8 mouse cellular contexts compared by ENCODE assay signal in genomic region chrX:41910471-41910870, GRCm38 (mm10). TPM values are rescaled to one million over a fixed set of nuclear protein-coding genes. Genes with fewer than 3 reads are reported as not detected.
DNase-seq lines count a peak whose midpoint lies in the region; ATAC-seq and TF ChIP-seq lines count a peak whose summit lies in the region.

No protein-coding gene starts in this region.

- in situ Hi-C loops in CH12.LX (cut with MboI; ENCODE audit: low pct_ligation_motif_present, low pct_unique_long_range_greater_than_20kb, low sequenced_read_pairs), result no loop called here

- H3K4me1 ChIP-seq in heart, embryonic 10.5 days, result no peaks in the 10 kb centered on the region
- H3K4me1 ChIP-seq in CH12.LX (ENCODE audit: control insufficient read depth in 1 of 2, insufficient read depth in 2 of 2), result peaks cover 0 to 6% of the 10 kb centered on the region in 2 experiments; a peak in 2 of 4 replicates
- H3K4me1 ChIP-seq in forebrain, embryonic 11.5 days (replicated peaks; ENCODE audit: control insufficient read depth, insufficient read depth, low read length), result no peaks in the 10 kb centered on the region
- peaks cover 4% of the 10 kb centered on the region; the same call in 1 of the 2 replicates for H3K4me1 ChIP-seq in liver, embryonic 16.5 days (ENCODE audit: control insufficient read depth, low read depth, low read length)

- H3K79me2 ChIP-seq in CH12.LX (replicated peaks; ENCODE audit: control insufficient read depth, extremely low read depth, insufficient read depth, poor library complexity, severe bottlenecking), result peaks cover 44% of the 10 kb centered on the region

- no peaks in the 10 kb centered on the region for H3K27me3 ChIP-seq in heart, embryonic 10.5 days (ENCODE audit: insufficient read depth, poor library complexity, severe bottlenecking)
- H3K27me3 ChIP-seq in CH12.LX (replicated peaks), result no peaks in the 10 kb centered on the region
- no peaks in the 10 kb centered on the region for H3K27me3 ChIP-seq in forebrain, embryonic 11.5 days (ENCODE audit: control insufficient read depth, insufficient read depth, low read length)
- no peaks in the 10 kb centered on the region for H3K27me3 ChIP-seq in liver, embryonic 16.5 days (ENCODE audit: control insufficient read depth, insufficient read depth, low read depth, low read length)

- H3K9me3 ChIP-seq in heart, embryonic 10.5 days, result no peaks in the 10 kb centered on the region
- no peaks in the 10 kb centered on the region for H3K9me3 ChIP-seq in CH12.LX (replicated peaks; ENCODE audit: low read length)
- H3K9me3 ChIP-seq in forebrain, embryonic 11.5 days (ENCODE audit: control insufficient read depth, low read length), result no peaks in the 10 kb centered on the region
- no peaks in the 10 kb centered on the region for H3K9me3 ChIP-seq in liver, embryonic 16.5 days (replicated peaks; ENCODE audit: control insufficient read depth, low read length)

- dilution Hi-C loops in CH12.LX (cut with MboI; ENCODE audit: extremely low pct_ligation_motif_present, extremely low pct_unique_long_range_greater_than_20kb, low sequenced_read_pairs), result no loop called here

- peak overlapping the region; percentile 87; the same call in 1 of the 2 replicates for H3K4me2 ChIP-seq in CH12.LX (ENCODE audit: insufficient read depth, low read depth, poor library complexity, severe bottlenecking)
- H3K4me2 ChIP-seq in forebrain, embryonic 11.5 days (ENCODE audit: low read depth, low read length, severe bottlenecking), result peak overlapping the region; percentile 55
- peak overlapping the region; percentile 60 for H3K4me2 ChIP-seq in liver, embryonic 16.5 days (ENCODE audit: low read depth, low read length)

- H3K27ac ChIP-seq in heart, embryonic 10.5 days, result peak overlapping the region; percentile 91; the same call in 1 of the 2 replicates
- H3K27ac ChIP-seq in CH12.LX (ENCODE audit: insufficient read depth, low read depth), result no peak overlapping the region
- H3K27ac ChIP-seq in forebrain, embryonic 11.5 days (ENCODE audit: low read depth, low read length), result no peak overlapping the region
- no peak overlapping the region for H3K27ac ChIP-seq in liver, embryonic 16.5 days (ENCODE audit: low read length)

- TF ChIP-seq EP300 in CH12.LX (IDR thresholded peaks at IDR 0.05; ENCODE audit: low read length), result no peak

- DNase-seq in heart, embryonic 10.5 days (ENCODE audit: low spot score), result no peak
- DNase-seq in heart, adult 8-10 months (ENCODE audit: low spot score), result no peak
- DNase-seq in CH12.LX (ENCODE audit: extremely low read depth), result no peak
- DNase-seq in forebrain, embryonic 11.5 days (ENCODE audit: low spot score), result no peak
- DNase-seq in left cerebral cortex, adult 18-20 months (ENCODE audit: low spot score in 2 of 2), result no peak
- no peak for DNase-seq in adrenal gland, postnatal 14 days

- TF ChIP-seq RAD21 in CH12.LX (IDR thresholded peaks at IDR 0.05; ENCODE audit: low read depth, low read length), result no peak

- peak overlapping the region; percentile 93 for H3K9ac ChIP-seq in CH12.LX (ENCODE audit: insufficient read depth, low read depth)
- peak overlapping the region; percentile 77 for H3K9ac ChIP-seq in forebrain, embryonic 11.5 days (ENCODE audit: low read length)
- H3K9ac ChIP-seq in liver, embryonic 16.5 days (ENCODE audit: low read depth, low read length), result peak overlapping the region; percentile 81

- H3K36me3 ChIP-seq in heart, embryonic 10.5 days, result no peaks in the 10 kb centered on the region
- H3K36me3 ChIP-seq in CH12.LX (replicated peaks in 1 of 2; ENCODE audit: control insufficient read depth in 1 of 2, insufficient read depth in 1 of 2, low read length in 1 of 2), result peaks cover 0 to 2% of the 10 kb centered on the region in 2 experiments
- no peaks in the 10 kb centered on the region for H3K36me3 ChIP-seq in forebrain, embryonic 11.5 days (ENCODE audit: control insufficient read depth, insufficient read depth, low read length)
- H3K36me3 ChIP-seq in liver, embryonic 16.5 days (ENCODE audit: control insufficient read depth, insufficient read depth), result no peaks in the 10 kb centered on the region

- WGBS in heart, embryonic 10.5 days, result 8% methylated on average over 9 of the region's 9 CpGs
- WGBS in forebrain, embryonic 11.5 days, result 12% methylated on average over 9 of the region's 9 CpGs
- 11% methylated on average over 9 of the region's 9 CpGs for whole genome bisulfite sequencing in liver, embryonic 16.5 days (ENCODE audit: insufficient replicate concordance)

- H3K4me3 ChIP-seq in heart, embryonic 10.5 days, result peak overlapping the region; percentile 71
- peak overlapping the region; percentile 61 to 99 (median 68) for H3K4me3 ChIP-seq in CH12.LX (replicated peaks in 1 of 3; ENCODE audit: low read depth in 2 of 3, low read length in 2 of 3, poor library complexity in 1 of 3)
- peak overlapping the region; percentile 55 for H3K4me3 ChIP-seq in forebrain, embryonic 11.5 days (ENCODE audit: low read depth, low read length)
- peak overlapping the region; percentile 78 for H3K4me3 ChIP-seq in liver, embryonic 16.5 days (ENCODE audit: low read depth, low read length)

- no peak for TF ChIP-seq CTCF in CH12.LX (conservative IDR thresholded peaks at IDR 0.05 in 1 of 2, IDR thresholded peaks at IDR 0.05 in 1 of 2; ENCODE audit: low read depth in 2 of 2, low read length in 2 of 2)

- no peak for TF ChIP-seq POLR2A in CH12.LX (IDR thresholded peaks at IDR 0.05; ENCODE audit: low read depth, low read length)

- no peak for ATAC-seq in forebrain, embryonic 11.5 days (replicated peaks; ENCODE audit: low FRiP score)
- no peak for ATAC-seq in liver, embryonic 16.5 days (ENCODE audit: low read depth)
- ATAC-seq in inflammation-experienced regulatory T-cells, adult 6 months, result no peak

TF ChIP-seq in CH12.LX, 34 proteins besides CTCF, POLR2A, EP300 and RAD21:
- no peak for TF ChIP-seq ELF1 (IDR thresholded peaks at IDR 0.05; ENCODE audit: low read depth, low read length)
- TF ChIP-seq NRF1 (IDR thresholded peaks at IDR 0.05; ENCODE audit: low read depth, low read length), result no peak
- no peak for TF ChIP-seq MXI1 (IDR thresholded peaks at IDR 0.05; ENCODE audit: low read depth, low read length)
- TF ChIP-seq IRF4 (IDR thresholded peaks at IDR 0.05; ENCODE audit: low read depth, low read length), result no peak
- no peak for TF ChIP-seq MAFK (IDR thresholded peaks at IDR 0.05; ENCODE audit: insufficient replicate concordance, low read length)
- TF ChIP-seq ZNF384 (IDR thresholded peaks at IDR 0.05; ENCODE audit: low read depth, low read length), result no peak
- no peak for TF ChIP-seq USF2 (conservative IDR thresholded peaks at IDR 0.05; ENCODE audit: low read depth, low read length)
- TF ChIP-seq CHD2 (IDR thresholded peaks at IDR 0.05; ENCODE audit: low read length), result no peak
- TF ChIP-seq MAX (IDR thresholded peaks at IDR 0.05; ENCODE audit: low read length), result no peak
- TF ChIP-seq ZC3H11A (IDR thresholded peaks at IDR 0.05; ENCODE audit: low read depth, low read length), result no peak
- TF ChIP-seq HCFC1 (IDR thresholded peaks at IDR 0.05; ENCODE audit: low read depth, low read length), result no peak
- no peak for TF ChIP-seq SMC3 (IDR thresholded peaks at IDR 0.05; ENCODE audit: low read depth, low read length)
- TF ChIP-seq NELFE (IDR thresholded peaks at IDR 0.05; ENCODE audit: low read depth, low read length), result no peak

RNA-seq across cellular contexts. Expression of gene Thoc2, which starts 10.0 kb away (rescaled TPM):
- 60.2 and 61.4 TPM in 2 replicates for polyA plus RNA-seq in heart, embryonic 10.5 days (2016; fragmentation: Nextera tagmentation; extraction: Ambion mirVana)
- 10 to 100 TPM; 19.5 to 31.6 (median 29.7) TPM for total RNA-seq in heart, adult 8-10 months (2022)
- 22.5 and 23.0 TPM in 2 replicates for total RNA-seq in CH12.LX (2012; rRNA removed)
- 48.9 and 53.7 TPM in 2 replicates for total RNA-seq in CH12.LX (2014; rRNA removed)
- 63.7 and 77.1 TPM in 2 replicates for polyA plus RNA-seq in CH12.LX (2012; ENCODE audit: insufficient read length, low read depth)
- 96.3 and 97.5 TPM in 2 replicates for polyA plus RNA-seq in forebrain, embryonic 11.5 days (2014; fragmentation: Nextera tagmentation; extraction: Ambion mirVana)
- 26.4 and 29.5 TPM in 2 replicates for polyA plus RNA-seq in liver, embryonic 16.5 days (2015; fragmentation: Nextera tagmentation; extraction: Ambion mirVana)
- 100 to 1,000 TPM; 166 to 195 (median 169) TPM for polyA plus RNA-seq in inflammation-experienced regulatory T-cells, adult 6 months (2017; shearing (Covaris generic))
- total RNA-seq in left cerebral cortex, adult 18-20 months (2021), result 10 to 100 TPM; 35.7 to 56.8 TPM
- 74.2 and 85.3 TPM in 2 replicates for total RNA-seq in adrenal gland, postnatal 14 days (2021)
